Mouse (Mus musculus): ENCODE data around the gene Rab3ip. TPM values are rescaled to one million over a fixed set of nuclear protein-coding genes. Genes with fewer than 3 reads are reported as not detected.

Gene Rab3ip
- polyA plus RNA-seq, 1 experiment from 2014 or later: 42.6 TPM

- Histone ChIP-seq H3K27me3 (no peaks in the 10 kb centered on the region), H3K9me3 (no peaks in the 10 kb centered on the region), H3K36me3 (replicated peaks) (no peaks in the 10 kb centered on the region), H3K4me3 (replicated peaks) (no peak overlapping the region), H3K4me2 (no peak overlapping the region), H3K9ac (no peak overlapping the region), H3K27ac (no peak overlapping the region), H3K4me1 (peaks cover 5% of the 10 kb centered on the region; the same call in 1 of the 2 replicates)
- WGBS: 91% methylated on average over 6 of the region's 6 CpGs
- ATAC-seq (ENCODE audit: low FRiP score): no peak
These were observed 4.6 kb upstream of the Rab3ip start for GRCm38 (mm10) chr10:116955191-116955590.

- 32% methylated on average over 5 of the region's 5 CpGs for WGBS
- Histone ChIP-seq H3K27ac (no peak overlapping the region), H3K27me3 (no peaks in the 10 kb centered on the region)
These were observed 317 bp upstream of the Rab3ip start for GRCm38 (mm10) chr10:116950886-116951285.

DNA sequence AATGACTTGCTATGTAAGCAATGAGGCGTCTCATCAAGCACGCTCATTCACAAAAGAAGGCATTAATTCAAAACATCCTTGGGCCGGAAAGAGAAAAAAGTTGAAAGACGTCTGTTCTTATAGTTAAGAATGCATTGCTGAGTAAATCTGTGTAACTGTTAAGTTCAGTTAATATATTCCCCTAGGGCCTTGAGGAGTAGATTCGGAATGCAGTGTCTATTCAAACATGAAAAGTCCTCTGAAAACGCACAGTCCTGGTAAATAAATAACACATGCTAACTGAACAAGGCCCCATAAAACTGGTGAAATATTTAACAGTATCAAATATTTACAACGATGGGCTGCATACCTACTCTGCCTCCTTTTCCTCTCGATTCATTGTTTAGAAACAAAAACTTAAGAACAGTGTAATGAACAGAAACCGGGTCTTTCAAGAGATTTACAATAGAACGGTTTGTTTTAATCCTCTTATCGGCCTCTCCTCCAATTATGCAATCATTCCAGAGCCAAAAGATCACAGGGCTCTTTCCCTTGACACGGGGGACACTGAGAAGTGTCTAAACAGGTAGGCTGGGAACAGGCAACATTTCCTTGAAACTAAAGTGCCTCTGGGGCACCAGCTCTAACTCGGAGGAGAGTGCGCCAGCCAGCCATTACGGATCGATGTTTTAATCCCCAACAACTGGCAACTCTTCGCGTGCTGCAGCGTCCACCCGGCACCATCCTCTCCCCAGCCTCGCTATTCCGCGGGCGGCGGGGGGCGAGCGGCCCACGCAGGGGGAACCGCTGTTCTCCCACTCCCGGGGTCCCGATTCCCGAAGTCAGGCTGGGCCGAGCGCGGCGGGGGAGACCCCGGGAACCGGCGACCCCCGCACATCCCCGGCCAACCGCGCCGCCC lies 1.2 kb downstream of the Rab3ip start:
- Histone ChIP-seq H3K4me1 (peaks cover 18% of the 10 kb centered on the region), H3K9ac (peak overlapping the region; percentile 86), H3K9me3 (no peaks in the 10 kb centered on the region), H3K27ac (peak overlapping the region; percentile 95), H3K4me2 (peak overlapping the region; percentile 68), H3K4me3 (replicated peaks) (peak overlapping the region; percentile 82), H3K27me3 (no peaks in the 10 kb centered on the region), H3K36me3 (replicated peaks) (no peaks in the 10 kb centered on the region)
- 1% methylated on average over 44 of the region's 44 CpGs for WGBS
- ATAC-seq (ENCODE audit: low FRiP score): peak; percentile 27

More at GRCm38 (mm10) chr10:116950886-116951285, 317 bp upstream of the Rab3ip start:
- no peaks in the 10 kb centered on the region for H3K36me3 ChIP-seq (replicated peaks)
- no peaks in the 10 kb centered on the region for H3K9me3 ChIP-seq
- peaks cover 18% of the 10 kb centered on the region for H3K4me1 ChIP-seq
- peak overlapping the region; percentile 82 for H3K4me3 ChIP-seq (replicated peaks)
- H3K9ac ChIP-seq: no peak overlapping the region
- peak overlapping the region; percentile 68 for H3K4me2 ChIP-seq
- ATAC-seq (ENCODE audit: low FRiP score): no peak; the same call in 1 of the 2 replicates

DNA sequence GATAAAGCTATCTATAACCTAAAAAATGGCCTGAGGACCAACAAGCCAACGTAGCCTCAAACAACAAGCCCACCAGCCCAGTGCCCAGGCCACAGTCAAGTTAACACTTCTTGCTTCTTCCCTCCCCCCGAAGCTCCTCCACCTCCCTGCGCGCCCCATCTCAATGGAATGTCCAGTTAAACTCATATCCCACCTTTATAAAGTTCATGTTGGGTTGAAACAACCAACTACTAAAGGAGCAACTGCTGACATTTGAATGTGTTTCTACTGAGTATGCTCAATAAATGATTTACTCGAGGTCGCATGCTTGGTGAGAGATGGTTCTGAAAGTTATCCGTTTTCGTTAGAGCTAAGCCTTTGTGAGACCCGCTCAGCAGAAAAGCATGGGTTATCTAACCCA lies 2.2 kb downstream of the Rab3ip start:
- Histone ChIP-seq H3K4me2 (peak overlapping the region; percentile 68), H3K9me3 (no peaks in the 10 kb centered on the region), H3K36me3 (replicated peaks) (no peaks in the 10 kb centered on the region), H3K27me3 (no peaks in the 10 kb centered on the region), H3K4me1 (peaks cover 18% of the 10 kb centered on the region), H3K9ac (0 out of 2 replicates have a peak overlapping the region, but pooled peaks have one; percentile 86), H3K27ac (no peak overlapping the region), H3K4me3 (replicated peaks) (peak overlapping the region; percentile 82)
- WGBS: 75% methylated on average over 9 of the region's 9 CpGs
- no peak for ATAC-seq (ENCODE audit: low FRiP score)

GRCm38 (mm10) chr10:116944940-116945339 lies 5.6 kb downstream of the Rab3ip start:
- no peak overlapping the region for H3K9ac ChIP-seq
- no peak overlapping the region for H3K4me2 ChIP-seq
- H3K36me3 ChIP-seq (replicated peaks): peaks cover 9% of the 10 kb centered on the region
- H3K27ac ChIP-seq: no peak overlapping the region
- H3K4me3 ChIP-seq (replicated peaks): no peak overlapping the region
- H3K4me1 ChIP-seq: peaks cover 13% of the 10 kb centered on the region
- 83% methylated on average over 10 of the region's 10 CpGs for WGBS
- H3K9me3 ChIP-seq: peaks cover 5% of the 10 kb centered on the region; the same call in 1 of the 2 replicates
- H3K27me3 ChIP-seq: no peaks in the 10 kb centered on the region
- ATAC-seq (ENCODE audit: low FRiP score): no peak

GRCm38 (mm10) chr10:116944144-116944543 lies 6.4 kb downstream of the Rab3ip start:
- Histone ChIP-seq H3K36me3 (replicated peaks) (peaks cover 11% of the 10 kb centered on the region), H3K9ac (no peak overlapping the region), H3K27me3 (no peaks in the 10 kb centered on the region), H3K9me3 (peaks cover 5% of the 10 kb centered on the region; the same call in 1 of the 2 replicates), H3K4me2 (no peak overlapping the region), H3K4me1 (peaks cover 9% of the 10 kb centered on the region), H3K27ac (no peak overlapping the region), H3K4me3 (replicated peaks) (no peak overlapping the region)
- WGBS: 88% methylated on average over 3 of the region's 3 CpGs
- no peak for ATAC-seq (ENCODE audit: low FRiP score)

- H3K36me3 ChIP-seq (replicated peaks): peaks cover 22% of the 10 kb centered on the region
- no peaks in the 10 kb centered on the region for H3K27me3 ChIP-seq
- peaks cover 5% of the 10 kb centered on the region; the same call in 1 of the 2 replicates for H3K9me3 ChIP-seq
- 95% methylated on average over 6 of the region's 6 CpGs for WGBS
- H3K4me2 ChIP-seq: no peak overlapping the region
- no peak overlapping the region for H3K4me3 ChIP-seq (replicated peaks)
- no peak overlapping the region for H3K9ac ChIP-seq
- no peak overlapping the region for H3K27ac ChIP-seq
- no peaks in the 10 kb centered on the region; the same call in 1 of the 2 replicates for H3K4me1 ChIP-seq
- no peak for ATAC-seq (ENCODE audit: low FRiP score)
These were observed 7.5 kb downstream of the Rab3ip start for GRCm38 (mm10) chr10:116943025-116943424.

- H3K27ac ChIP-seq: no peak overlapping the region
- H3K4me2 ChIP-seq: no peak overlapping the region
- H3K36me3 ChIP-seq (replicated peaks): peaks cover 45% of the 10 kb centered on the region
- no peak overlapping the region for H3K4me3 ChIP-seq (replicated peaks)
- H3K9ac ChIP-seq: no peak overlapping the region
- H3K27me3 ChIP-seq: no peaks in the 10 kb centered on the region
- 75% methylated on average over 12 of the region's 12 CpGs for WGBS
- H3K9me3 ChIP-seq: no peaks in the 10 kb centered on the region
- no peaks in the 10 kb centered on the region for H3K4me1 ChIP-seq
- no peak for ATAC-seq (ENCODE audit: low FRiP score)
These were observed 15.5 kb downstream of the Rab3ip start for GRCm38 (mm10) chr10:116935028-116935427.

DNA sequence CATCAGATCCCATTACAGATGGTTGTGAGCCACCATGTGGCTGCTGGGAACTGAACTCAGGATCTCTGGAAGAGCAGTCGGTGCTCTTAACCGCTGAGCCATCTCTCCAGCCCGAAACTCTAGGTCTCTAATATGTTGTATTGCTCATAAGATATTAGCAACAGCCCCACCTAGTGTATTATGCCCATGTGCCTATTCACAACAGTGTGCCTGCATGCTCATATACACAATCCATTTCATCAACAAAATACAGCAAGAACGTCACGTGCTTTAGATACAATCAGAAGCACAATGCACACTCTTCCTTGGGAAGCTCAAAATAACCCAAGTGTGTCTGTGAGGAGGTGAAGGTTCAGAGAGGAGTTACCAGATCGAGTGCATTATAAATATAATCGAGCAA lies 16.8 kb downstream of the Rab3ip start:
- no peak overlapping the region for H3K9ac ChIP-seq
- 92% methylated on average over 7 of the region's 7 CpGs for WGBS
- peaks cover 43% of the 10 kb centered on the region for H3K36me3 ChIP-seq (replicated peaks)
- no peaks in the 10 kb centered on the region for H3K9me3 ChIP-seq
- no peak overlapping the region for H3K27ac ChIP-seq
- no peaks in the 10 kb centered on the region for H3K27me3 ChIP-seq
- no peak overlapping the region for H3K4me3 ChIP-seq (replicated peaks)
- no peak overlapping the region for H3K4me2 ChIP-seq
- H3K4me1 ChIP-seq: no peaks in the 10 kb centered on the region
- ATAC-seq (ENCODE audit: low FRiP score): no peak

DNA sequence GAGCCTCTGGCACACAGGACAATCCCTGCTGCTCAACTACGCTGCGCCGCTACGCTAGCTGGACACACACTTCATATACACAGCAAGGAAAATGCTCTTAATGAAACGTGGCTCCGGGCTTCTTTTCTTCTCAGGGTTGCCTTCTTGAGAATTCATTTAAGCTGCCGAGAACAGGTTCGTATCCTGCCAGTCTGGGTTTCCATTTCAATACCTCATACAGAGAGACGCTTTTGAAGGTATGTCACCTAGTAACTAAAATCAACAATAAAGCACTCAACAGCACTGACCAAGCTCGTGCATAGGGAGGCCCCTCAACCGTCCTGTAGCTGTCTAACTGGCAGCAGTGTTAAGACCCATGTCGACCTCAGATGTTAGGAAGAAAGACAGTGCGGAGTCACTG lies 18.2 kb downstream of the Rab3ip start:
- Histone ChIP-seq H3K27me3 (no peaks in the 10 kb centered on the region), H3K4me2 (no peak overlapping the region), H3K4me1 (no peaks in the 10 kb centered on the region), H3K27ac (no peak overlapping the region), H3K4me3 (replicated peaks) (no peak overlapping the region), H3K9ac (no peak overlapping the region), H3K36me3 (replicated peaks) (peaks cover 35% of the 10 kb centered on the region), H3K9me3 (no peaks in the 10 kb centered on the region)
- 86% methylated on average over 13 of the region's 13 CpGs for WGBS
- ATAC-seq (ENCODE audit: low FRiP score): no peak

GRCm38 (mm10) chr10:116931497-116932179 lies 18.9 kb downstream of the Rab3ip start:
- Histone ChIP-seq H3K9ac (no peak overlapping the region), H3K4me3 (replicated peaks) (no peak overlapping the region), H3K9me3 (no peaks in the 10 kb centered on the region), H3K27ac (no peak overlapping the region), H3K4me1 (no peaks in the 10 kb centered on the region), H3K4me2 (no peak overlapping the region), H3K36me3 (replicated peaks) (peaks cover 34% of the 10 kb centered on the region), H3K27me3 (no peaks in the 10 kb centered on the region)
- ATAC-seq (ENCODE audit: low FRiP score): no peak
- 91% methylated on average over 15 of the region's 15 CpGs for WGBS

GRCm38 (mm10) chr10:116930936-116931335 lies 19.6 kb downstream of the Rab3ip start:
- H3K36me3 ChIP-seq (replicated peaks): peaks cover 35% of the 10 kb centered on the region
- 93% methylated on average over 6 of the region's 7 CpGs for WGBS
- no peaks in the 10 kb centered on the region for H3K4me1 ChIP-seq
- no peak overlapping the region for H3K4me2 ChIP-seq
- H3K9me3 ChIP-seq: no peaks in the 10 kb centered on the region
- no peaks in the 10 kb centered on the region for H3K27me3 ChIP-seq
- no peak overlapping the region for H3K4me3 ChIP-seq (replicated peaks)
- no peak overlapping the region for H3K9ac ChIP-seq
- ATAC-seq (ENCODE audit: low FRiP score): no peak
- H3K27ac ChIP-seq: no peak overlapping the region

All from forebrain, embryonic 12.5 days (tissue).